Mouse (Mus musculus): ENCODE measurements around the gene Galnt17. TPM values are rescaled to one million over a fixed set of nuclear protein-coding genes. Genes with fewer than 3 reads are reported as not detected.

The Galnt17 gene
- total and polyA plus RNA-seq, 2 experiments, result 0.01 to 0.09 TPM

DNA sequence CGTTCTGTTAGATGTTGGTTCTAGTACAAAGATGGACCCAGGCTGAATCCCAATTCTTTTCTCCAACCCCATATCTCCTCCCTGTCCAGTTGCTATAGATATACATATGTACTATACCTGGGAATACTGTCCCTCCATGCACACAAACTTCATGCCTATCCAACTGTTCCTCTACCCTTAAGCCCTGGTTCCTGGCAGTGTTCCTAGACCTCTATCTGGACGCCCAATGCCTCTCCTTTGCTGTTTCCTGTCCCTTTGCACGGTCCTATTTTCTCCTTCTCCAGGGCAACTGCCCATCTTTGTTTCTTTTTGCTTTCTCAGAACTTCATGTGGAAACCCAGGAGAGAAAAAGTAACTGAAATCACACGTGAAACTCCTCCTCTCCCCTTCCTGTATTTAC is 188.4 kb downstream of the Galnt17 start:
- no peak overlapping the region for H3K9ac ChIP-seq (ENCODE audit: low read depth, low read length)
- 57% methylated on average over 4 of the region's 4 CpGs for WGBS
- no peak overlapping the region for H3K4me3 ChIP-seq (ENCODE audit: insufficient read depth, low read depth, low read length)
- H3K36me3 ChIP-seq (ENCODE audit: control insufficient read depth, insufficient read depth, low read length), result no peaks in the 10 kb centered on the region
- no peak for DNase-seq (ENCODE audit: extremely low read depth, low read depth, low spot score)
- H3K79me2 ChIP-seq (ENCODE audit: control insufficient read depth, insufficient read depth, low read length), result no peaks in the 10 kb centered on the region
- no peak for TF ChIP-seq CTCF (IDR thresholded peaks at IDR 0.05; ENCODE audit: low read depth, low read length)
- TF ChIP-seq POLR2A (IDR thresholded peaks at IDR 0.05; ENCODE audit: extremely low read depth, insufficient read depth, low read length), result no peak
- no peaks in the 10 kb centered on the region for H3K27me3 ChIP-seq (ENCODE audit: control insufficient read depth, insufficient read depth, low read length)
- H3K4me1 ChIP-seq (ENCODE audit: control insufficient read depth, insufficient read depth, low read length), result no peaks in the 10 kb centered on the region
- H3K27ac ChIP-seq (replicated peaks; ENCODE audit: insufficient read depth, low read depth, low read length), result no peak overlapping the region

DNA sequence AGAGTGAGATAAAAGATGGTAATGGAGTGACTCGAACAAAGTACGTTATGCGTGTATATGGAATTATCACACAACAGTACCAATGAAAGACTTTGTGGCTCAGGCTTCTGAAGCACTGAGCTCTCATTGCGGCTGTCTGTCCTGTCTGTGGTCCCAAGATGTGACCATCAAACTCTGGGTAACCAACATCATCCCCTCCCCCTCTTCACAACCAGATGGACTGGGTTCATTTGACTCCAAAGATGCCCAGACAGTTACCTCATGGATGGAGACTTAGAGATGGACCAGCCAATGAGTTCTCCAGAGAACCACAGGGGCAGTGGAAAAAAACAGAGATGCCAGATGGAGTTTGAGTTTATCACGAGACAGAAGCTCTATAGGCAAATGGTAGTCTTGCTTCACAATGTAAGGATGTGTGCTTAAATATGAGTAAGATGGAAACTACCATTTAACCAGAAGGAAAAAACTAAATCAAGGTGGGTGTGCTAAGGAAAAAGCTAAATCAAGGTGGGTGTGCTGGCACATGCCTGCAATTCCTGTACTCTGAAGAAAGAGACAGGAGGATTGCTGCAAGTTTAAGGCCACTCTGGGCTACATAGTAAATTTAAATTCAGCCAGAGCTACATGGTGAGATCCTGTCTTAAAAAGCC is 190.8 kb downstream of the Galnt17 start:
- 82% methylated on average over 5 of the region's 5 CpGs for WGBS
- no peaks in the 10 kb centered on the region for H3K79me2 ChIP-seq (ENCODE audit: control insufficient read depth, insufficient read depth, low read length)
- no peak overlapping the region for H3K9ac ChIP-seq (ENCODE audit: low read depth, low read length)
- TF ChIP-seq POLR2A (IDR thresholded peaks at IDR 0.05; ENCODE audit: extremely low read depth, insufficient read depth, low read length) (no peak), CTCF (IDR thresholded peaks at IDR 0.05; ENCODE audit: low read depth, low read length) (no peak)
- no peak overlapping the region for H3K27ac ChIP-seq (replicated peaks; ENCODE audit: insufficient read depth, low read depth, low read length)
- H3K36me3 ChIP-seq (ENCODE audit: control insufficient read depth, insufficient read depth, low read length), result no peaks in the 10 kb centered on the region
- H3K27me3 ChIP-seq (ENCODE audit: control insufficient read depth, insufficient read depth, low read length), result no peaks in the 10 kb centered on the region
- no peak for DNase-seq (ENCODE audit: extremely low read depth, low read depth, low spot score)
- no peaks in the 10 kb centered on the region for H3K4me1 ChIP-seq (ENCODE audit: control insufficient read depth, insufficient read depth, low read length)
- H3K4me3 ChIP-seq (ENCODE audit: insufficient read depth, low read depth, low read length), result no peak overlapping the region

DNA sequence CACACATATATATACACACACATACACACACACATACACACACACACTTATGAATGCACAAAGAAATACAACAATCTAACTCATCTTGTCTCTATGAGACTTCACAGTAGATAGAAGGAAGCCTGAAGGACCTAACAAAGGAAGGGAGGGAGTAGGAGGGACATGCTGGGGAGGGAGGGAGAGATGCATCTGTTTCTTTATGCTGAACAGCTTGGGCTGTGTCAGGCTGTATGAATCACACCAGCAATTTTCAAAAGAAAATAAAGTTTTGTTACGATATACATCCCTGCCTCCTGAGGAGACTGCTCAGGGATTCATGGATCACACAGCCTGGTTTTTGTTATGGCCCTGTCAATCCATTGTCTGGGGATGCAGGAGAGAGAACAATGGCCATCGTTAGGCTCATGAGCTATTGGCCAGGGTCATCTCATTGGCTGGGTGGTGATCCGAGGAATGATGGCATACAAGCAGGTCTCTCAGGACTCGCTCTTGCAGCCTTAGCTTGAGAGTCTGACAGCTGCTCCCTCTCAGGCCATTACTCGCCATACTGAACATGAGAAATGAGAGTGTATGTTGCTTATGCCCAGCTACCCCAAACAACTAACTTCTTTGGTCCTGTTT is 194.3 kb downstream of the Galnt17 start:
- no peak overlapping the region for H3K27ac ChIP-seq (replicated peaks; ENCODE audit: insufficient read depth, low read depth, low read length)
- 67% methylated on average over 5 of the region's 5 CpGs for WGBS
- no peak overlapping the region for H3K4me3 ChIP-seq (ENCODE audit: insufficient read depth, low read depth, low read length)
- no peak for DNase-seq (ENCODE audit: extremely low read depth, low read depth, low spot score)
- no peaks in the 10 kb centered on the region for H3K36me3 ChIP-seq (ENCODE audit: control insufficient read depth, insufficient read depth, low read length)
- no peaks in the 10 kb centered on the region for H3K27me3 ChIP-seq (ENCODE audit: control insufficient read depth, insufficient read depth, low read length)
- no peaks in the 10 kb centered on the region for H3K4me1 ChIP-seq (ENCODE audit: control insufficient read depth, insufficient read depth, low read length)
- TF ChIP-seq CTCF (IDR thresholded peaks at IDR 0.05; ENCODE audit: low read depth, low read length), result no peak
- TF ChIP-seq POLR2A (IDR thresholded peaks at IDR 0.05; ENCODE audit: extremely low read depth, insufficient read depth, low read length), result no peak
- no peaks in the 10 kb centered on the region for H3K79me2 ChIP-seq (ENCODE audit: control insufficient read depth, insufficient read depth, low read length)
- H3K9ac ChIP-seq (ENCODE audit: low read depth, low read length), result no peak overlapping the region

DNA sequence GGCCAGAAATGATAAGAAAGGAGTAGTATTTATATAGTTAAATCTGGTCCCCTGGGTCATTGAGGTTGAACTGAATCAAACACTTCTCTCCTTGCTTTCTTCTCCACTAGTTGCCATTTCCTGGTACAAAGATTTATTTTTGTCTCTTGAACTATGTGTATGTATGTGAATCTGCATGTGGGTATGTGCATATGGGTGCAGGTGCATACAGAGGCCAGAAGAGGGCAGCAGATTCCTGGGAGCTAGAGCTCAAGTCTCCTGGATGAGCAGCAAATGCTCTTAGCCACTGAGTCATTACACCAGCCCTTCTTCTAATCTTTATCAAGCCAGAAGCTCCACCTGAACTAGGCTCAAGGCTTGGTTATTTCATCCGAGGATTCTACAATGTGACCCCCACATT is 201.1 kb downstream of the Galnt17 start:
- Histone ChIP-seq H3K27me3 (ENCODE audit: control insufficient read depth, insufficient read depth, low read length) (no peaks in the 10 kb centered on the region), H3K36me3 (ENCODE audit: control insufficient read depth, insufficient read depth, low read length) (no peaks in the 10 kb centered on the region), H3K27ac (replicated peaks; ENCODE audit: insufficient read depth, low read depth, low read length) (no peak overlapping the region), H3K4me3 (ENCODE audit: insufficient read depth, low read depth, low read length) (no peak overlapping the region), H3K79me2 (ENCODE audit: control insufficient read depth, insufficient read depth, low read length) (no peaks in the 10 kb centered on the region), H3K4me1 (ENCODE audit: control insufficient read depth, insufficient read depth, low read length) (no peaks in the 10 kb centered on the region), H3K9ac (ENCODE audit: low read depth, low read length) (no peak overlapping the region)
- WGBS, result 76% methylated on average over 1 of the region's 1 CpGs
- TF ChIP-seq CTCF (IDR thresholded peaks at IDR 0.05; ENCODE audit: low read depth, low read length) (no peak), POLR2A (IDR thresholded peaks at IDR 0.05; ENCODE audit: extremely low read depth, insufficient read depth, low read length) (no peak)
- DNase-seq (ENCODE audit: extremely low read depth, low read depth, low spot score), result no peak

DNA sequence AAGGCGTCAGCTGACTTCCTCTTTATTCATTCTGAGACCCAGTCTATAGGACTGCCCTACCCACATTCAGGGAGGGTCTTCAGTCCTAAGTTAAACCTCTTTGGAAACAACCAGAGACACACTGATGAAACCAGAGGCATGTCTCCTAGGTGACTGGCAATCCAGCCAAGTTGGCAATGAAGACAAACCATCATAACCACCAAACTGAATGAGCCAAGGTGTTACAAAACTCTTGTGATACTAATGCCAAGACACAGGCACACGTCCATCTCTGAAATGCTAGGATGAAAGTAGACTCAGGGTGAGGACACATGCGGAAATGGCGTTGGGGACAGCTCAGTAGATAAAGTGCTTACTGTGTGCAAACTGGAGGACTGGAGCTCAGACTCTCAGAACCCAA is 211.5 kb downstream of the Galnt17 start:
- WGBS, result 75% methylated on average over 4 of the region's 4 CpGs
- no peak overlapping the region for H3K4me3 ChIP-seq (ENCODE audit: insufficient read depth, low read depth, low read length)
- no peak overlapping the region for H3K27ac ChIP-seq (replicated peaks; ENCODE audit: insufficient read depth, low read depth, low read length)
- peak; percentile 16 for DNase-seq (ENCODE audit: extremely low read depth, low read depth, low spot score)
- no peaks in the 10 kb centered on the region for H3K79me2 ChIP-seq (ENCODE audit: control insufficient read depth, insufficient read depth, low read length)
- H3K36me3 ChIP-seq (ENCODE audit: control insufficient read depth, insufficient read depth, low read length), result no peaks in the 10 kb centered on the region
- TF ChIP-seq CTCF (IDR thresholded peaks at IDR 0.05; ENCODE audit: low read depth, low read length) (no peak), POLR2A (IDR thresholded peaks at IDR 0.05; ENCODE audit: extremely low read depth, insufficient read depth, low read length) (no peak)
- no peak overlapping the region for H3K9ac ChIP-seq (ENCODE audit: low read depth, low read length)
- H3K27me3 ChIP-seq (ENCODE audit: control insufficient read depth, insufficient read depth, low read length), result no peaks in the 10 kb centered on the region
- H3K4me1 ChIP-seq (ENCODE audit: control insufficient read depth, insufficient read depth, low read length), result no peaks in the 10 kb centered on the region

DNA sequence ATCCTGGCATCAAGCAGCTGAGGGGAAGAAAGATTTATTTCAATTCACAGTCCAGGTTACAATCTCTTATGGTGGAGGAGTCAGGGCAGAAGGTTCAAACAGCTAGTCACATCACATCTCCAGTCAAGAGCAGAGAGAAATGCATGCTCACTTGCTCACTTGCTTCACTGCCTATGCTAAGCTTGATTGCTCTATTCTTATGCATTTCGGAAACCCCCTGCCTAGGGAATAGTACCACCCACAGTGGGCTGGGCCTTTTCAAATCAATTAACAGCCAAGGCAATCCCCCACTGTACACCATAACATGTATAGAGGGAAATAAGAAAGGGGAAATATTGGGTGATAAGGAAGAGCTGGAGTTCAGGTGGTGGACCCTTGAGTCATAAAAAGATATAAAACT is 212.7 kb downstream of the Galnt17 start:
- no peak overlapping the region for H3K9ac ChIP-seq (ENCODE audit: low read depth, low read length)
- H3K79me2 ChIP-seq (ENCODE audit: control insufficient read depth, insufficient read depth, low read length), result no peaks in the 10 kb centered on the region
- DNase-seq (ENCODE audit: extremely low read depth, low read depth, low spot score), result no peak
- 95% methylated on average over 1 of the region's 1 CpGs for WGBS
- H3K36me3 ChIP-seq (ENCODE audit: control insufficient read depth, insufficient read depth, low read length), result no peaks in the 10 kb centered on the region
- no peak overlapping the region for H3K4me3 ChIP-seq (ENCODE audit: insufficient read depth, low read depth, low read length)
- H3K27me3 ChIP-seq (ENCODE audit: control insufficient read depth, insufficient read depth, low read length), result no peaks in the 10 kb centered on the region
- no peaks in the 10 kb centered on the region for H3K4me1 ChIP-seq (ENCODE audit: control insufficient read depth, insufficient read depth, low read length)
- TF ChIP-seq POLR2A (IDR thresholded peaks at IDR 0.05; ENCODE audit: extremely low read depth, insufficient read depth, low read length) (no peak), CTCF (IDR thresholded peaks at IDR 0.05; ENCODE audit: low read depth, low read length) (no peak)
- no peak overlapping the region for H3K27ac ChIP-seq (replicated peaks; ENCODE audit: insufficient read depth, low read depth, low read length)

All from liver, adult 2 months (tissue).